Mouse (Mus musculus) cerebellum, postnatal 14 days (tissue): ENCODE measurements around the gene Fam198a.

ENCODE experiments used
- DNase-seq, 2 experiments: peaks; one replicate each; pipeline ENCODE4 v3.0.0; 2021; ENCODE audit warnings: mixed read lengths in 2 of 2

Fam198a gene

GRCm38 (mm10) chr9:122022776-122023175 is 72.0 kb downstream of the Fam198a start:
- DNase-seq: no peak

- DNase-seq: no peak
These were observed 73.1 kb downstream of the Fam198a start for GRCm38 (mm10) chr9:122023873-122024272.

GRCm38 (mm10) chr9:122024419-122024818 is 73.6 kb downstream of the Fam198a start:
- DNase-seq: no peak

- DNase-seq: no peak
These were observed 75.2 kb downstream of the Fam198a start for GRCm38 (mm10) chr9:122025855-122026590.

GRCm38 (mm10) chr9:122027081-122027913 is 76.5 kb downstream of the Fam198a start:
- peak; percentile 89 to 93 for DNase-seq

- peak in 1 of 2 experiments; percentile 33 for DNase-seq
These were observed 77.3 kb downstream of the Fam198a start for GRCm38 (mm10) chr9:122027914-122028745.

- DNase-seq: no peak
These were observed 79.0 kb downstream of the Fam198a start for GRCm38 (mm10) chr9:122029765-122030164.
